Mouse (Mus musculus) MEL (cell line): Measurements from ENCODE around the gene Zfp646. TPM values are rescaled to one million over a fixed set of nuclear protein-coding genes. Genes with fewer than 3 reads are reported as not detected.
A peak's percentile ranks its signal among the peaks of the same experiment; 100 is the strongest.

ENCODE experiments used
- DNase-seq: peaks from one replicate; pipeline ENCODE4 v3.0.0; 2011; ENCODE audit warnings: low read depth, low spot score
- H3K27ac ChIP-seq: 2 replicates; pipeline ENCODE4 v1.5.1; 2012; ENCODE audit warnings: low read depth, mild to moderate bottlenecking, control low read depth, low read length, moderate library complexity; ENCODE audit not compliant: control insufficient read depth
- H3K27me3 ChIP-seq, 2 experiments: fragments of 150-350 bp in 1 of 2; sonication (generic) in 1 of 2; 2 replicates each; pipeline ENCODE4 v1.6.1; 2012; ENCODE audit warnings: low read length in 2 of 2, mild to moderate bottlenecking in 2 of 2, improper control_type of control experiment in 1 of 2, moderate library complexity in 1 of 2; ENCODE audit not compliant: insufficient read depth in 2 of 2, control insufficient read depth in 1 of 2
- H3K36me3 ChIP-seq, 2 experiments: 2 replicates each; pipeline ENCODE4 v1.6.1; 2012 to 2014; ENCODE audit warnings: low read length in 2 of 2, improper control_type of control experiment in 1 of 2, inconsistent platforms in 1 of 2, mild to moderate bottlenecking in 1 of 2; ENCODE audit not compliant: insufficient read depth in 2 of 2, control insufficient read depth in 1 of 2
- H3K4me1 ChIP-seq, 2 experiments: fragments of 150-350 bp in 1 of 2; sonication (generic) in 1 of 2; 2 replicates each; pipeline ENCODE4 v1.6.1; 2012; ENCODE audit warnings: low read length in 2 of 2, improper control_type of control experiment in 1 of 2, mild to moderate bottlenecking in 1 of 2; ENCODE audit not compliant: insufficient read depth in 2 of 2, control insufficient read depth in 1 of 2
- H3K4me3 ChIP-seq, 2 experiments: fragments of 150-350 bp in 1 of 2; sonication (generic) in 1 of 2; 2 replicates each; pipeline ENCODE4 v1.5.1; 2012; ENCODE audit warnings: low read depth in 2 of 2, low read length in 2 of 2, mild to moderate bottlenecking in 2 of 2, moderate library complexity in 2 of 2, control low read depth in 1 of 2, improper control_type of control experiment in 1 of 2; ENCODE audit not compliant: control insufficient read depth in 1 of 2, insufficient read depth in 1 of 2
- H3K79me2 ChIP-seq: 2 replicates; pipeline ENCODE4 v1.6.1; 2012; ENCODE audit warnings: mild to moderate bottlenecking, low read length, moderate library complexity; ENCODE audit not compliant: control insufficient read depth, poor library complexity, insufficient read depth
- H3K9ac ChIP-seq: 2 replicates; pipeline ENCODE4 v1.6.1; 2012; ENCODE audit warnings: low read depth, mild to moderate bottlenecking, control low read depth, low read length, moderate library complexity; ENCODE audit not compliant: control insufficient read depth, poor library complexity, severe bottlenecking
- H3K9me3 ChIP-seq: fragments of 150-350 bp; sonication (generic); replicated peaks from 2 replicates; pipeline ENCODE4 v1.6.1; 2012; ENCODE audit warnings: mild to moderate bottlenecking, low read length, improper control_type of control experiment, moderate library complexity; ENCODE audit not compliant: insufficient read depth
- BHLHE40 ChIP-seq: IDR thresholded peaks from 2 replicates; pipeline ENCODE4 v1.6.1; 2012; ENCODE audit warnings: low read depth, mild to moderate bottlenecking, inconsistent platforms, low read length, improper control_type of control experiment, borderline replicate concordance
- CHD1 ChIP-seq: IDR thresholded peaks from 2 replicates; pipeline ENCODE4 v1.6.1; 2012; ENCODE audit warnings: low read depth, mild to moderate bottlenecking, inconsistent platforms, low read length, improper control_type of control experiment
- CHD2 ChIP-seq: IDR thresholded peaks from 2 replicates; pipeline ENCODE4 v1.6.1; 2011; ENCODE audit warnings: low read length, improper control_type of control experiment
- CTCF ChIP-seq, 3 experiments: IDR thresholded peaks in 2 of 3; conservative IDR thresholded peaks in 1 of 3; 2 replicates each; pipeline ENCODE4 v1.5.1; 2011 to 2012; ENCODE audit warnings: low read length in 3 of 3, low read depth in 2 of 3, mild to moderate bottlenecking in 2 of 3, improper control_type of control experiment in 1 of 3, inconsistent platforms in 1 of 3, mixed read lengths in 1 of 3, moderate library complexity in 1 of 3; ENCODE audit not compliant: control insufficient read depth in 1 of 3, insufficient read depth in 1 of 3, poor library complexity in 1 of 3, severe bottlenecking in 1 of 3
- E2F4 ChIP-seq: IDR thresholded peaks from 2 replicates; pipeline ENCODE4 v1.6.1; 2011; ENCODE audit warnings: low read depth, low read length, improper control_type of control experiment, borderline replicate concordance
- EP300 ChIP-seq, 2 experiments: IDR thresholded peaks; 2 replicates each; pipeline ENCODE4 v1.6.1; 2011; ENCODE audit warnings: improper control_type of control experiment in 2 of 2, low read length in 2 of 2, low read depth in 1 of 2, mild to moderate bottlenecking in 1 of 2
- HCFC1 ChIP-seq: IDR thresholded peaks from 2 replicates; pipeline ENCODE4 v1.6.1; 2012; ENCODE audit warnings: low read depth, mild to moderate bottlenecking, inconsistent platforms, low read length, improper control_type of control experiment, moderate library complexity
- JUND ChIP-seq: IDR thresholded peaks from 2 replicates; pipeline ENCODE4 v1.6.1; 2011; ENCODE audit warnings: low read depth, mild to moderate bottlenecking, improper control_type of control experiment, low read length
- KAT2A ChIP-seq: conservative IDR thresholded peaks from 2 replicates; pipeline ENCODE4 v1.6.1; 2012; ENCODE audit warnings: low read depth, low read length, improper control_type of control experiment, inconsistent platforms
- MXI1 ChIP-seq: IDR thresholded peaks from 2 replicates; pipeline ENCODE4 v1.6.1; 2011; ENCODE audit warnings: mild to moderate bottlenecking, low read depth, low read length, improper control_type of control experiment
- MYC ChIP-seq: IDR thresholded peaks from 2 replicates; pipeline ENCODE4 v1.6.1; 2011; ENCODE audit warnings: low read depth, mild to moderate bottlenecking, low read length, improper control_type of control experiment, moderate library complexity
- POLR2A ChIP-seq, 2 experiments: IDR thresholded peaks; 2 replicates each; pipeline ENCODE4 v1.6.1; 2011 to 2012; ENCODE audit warnings: low read length in 2 of 2, mild to moderate bottlenecking in 2 of 2, control low read depth in 1 of 2, improper control_type of control experiment in 1 of 2, low read depth in 1 of 2, moderate library complexity in 1 of 2; ENCODE audit not compliant: control insufficient read depth in 1 of 2, insufficient read depth in 1 of 2, poor library complexity in 1 of 2
- POLR2AphosphoS5 ChIP-seq: IDR thresholded peaks from 2 replicates; pipeline ENCODE4 v1.6.1; 2012; ENCODE audit warnings: low read depth, borderline replicate concordance, mild to moderate bottlenecking, inconsistent platforms, low read length, moderate library complexity, mixed read lengths
- RAD21 ChIP-seq: IDR thresholded peaks from 2 replicates; pipeline ENCODE4 v1.6.1; 2011; ENCODE audit warnings: mild to moderate bottlenecking, low read depth, low read length, improper control_type of control experiment
- RCOR1 ChIP-seq: IDR thresholded peaks from 2 replicates; pipeline ENCODE4 v1.6.1; 2012; ENCODE audit warnings: low read depth, mild to moderate bottlenecking, inconsistent platforms, low read length, improper control_type of control experiment
- TBP ChIP-seq: IDR thresholded peaks from 2 replicates; pipeline ENCODE4 v1.8.0; 2011; ENCODE audit warnings: low read depth, low read length, improper control_type of control experiment
- TCF12 ChIP-seq: IDR thresholded peaks from 2 replicates; pipeline ENCODE4 v1.6.1; 2014; ENCODE audit warnings: low read depth, mild to moderate bottlenecking, inconsistent platforms, low read length, improper control_type of control experiment, moderate library complexity
- USF1 ChIP-seq: IDR thresholded peaks from 2 replicates; pipeline ENCODE4 v1.6.1; 2014; ENCODE audit warnings: low read depth, mild to moderate bottlenecking, inconsistent platforms, low read length, improper control_type of control experiment, moderate library complexity
- ZKSCAN1 ChIP-seq: IDR thresholded peaks from 2 replicates; pipeline ENCODE4 v1.6.1; 2012; ENCODE audit warnings: low read depth, mild to moderate bottlenecking, inconsistent platforms, low read length, improper control_type of control experiment, moderate library complexity
- polyA plus RNA-seq, 2 experiments: library from polyadenylated mRNA; stranded (reverse) in 1 of 2; unstranded in 1 of 2; fragments of >175 nt in 1 of 2; fragments of >200 nt in 1 of 2; gene quantifications; 2 replicates each; pipeline versions ENCODE4 v1.2.1 to v1.2.4; 2012; ENCODE audit warnings: low replicate concordance in 2 of 2, low read depth in 1 of 2; ENCODE audit not compliant: insufficient read length in 2 of 2, insufficient read depth in 1 of 2, missing spikeins in 1 of 2
- total RNA-seq: library from RNA; depleted of rRNA; stranded (reverse); fragments of 300-350 nt; gene quantifications from 2 replicates; pipeline ENCODE4 v1.2.3, GENCODE M21; 2012

Gene Zfp646
- total and polyA plus RNA-seq, 3 experiments = 35.8 to 38.2 TPM; not detected in 1

GRCm38 (mm10) chr7:127890798-127891197, 14.8 kb downstream of the Zfp646 start, which contains the start of gene Prss53:
Gene Prss53 (minus strand): TSS chr7:127890970.
- Histone ChIP-seq H3K27me3 (no peaks in the 10 kb centered on the region), H3K79me2 (no peaks in the 10 kb centered on the region), H3K9ac (no peak within 1 kb of the TSS), H3K4me1 (peaks cover 0 to 13% of the 10 kb centered on the region in 2 experiments; a peak in 3 of 4 replicates), H3K27ac (no peak within 1 kb of the TSS), H3K9me3 (no peaks in the 10 kb centered on the region), H3K4me3 (no peak within 1 kb of the TSS), H3K36me3 (peaks cover 6 to 7% of the 10 kb centered on the region in 2 experiments; a peak in 2 of 4 replicates)
- DNase-seq = no peak
- TF ChIP-seq BHLHE40 = no peak
- no peak for TF ChIP-seq KAT2A
- no peak for TF ChIP-seq HCFC1
- TF ChIP-seq CHD2 = no peak
- no peak for TF ChIP-seq USF1
- no peak for TF ChIP-seq EP300 (IDR thresholded peaks at IDR 0.05; ENCODE audit: low read depth in 1 of 2, low read length in 2 of 2)
- TF ChIP-seq CTCF (IDR thresholded peaks at IDR 0.05 in 2 of 3, conservative IDR thresholded peaks at IDR 0.05 in 1 of 3; ENCODE audit: control insufficient read depth in 1 of 3, insufficient read depth in 1 of 3, low read depth in 2 of 3, low read length in 3 of 3, poor library complexity in 1 of 3, severe bottlenecking in 1 of 3) = no peak

- no peak for TF ChIP-seq TCF12
- TF ChIP-seq MYC = no peak
- no peak for TF ChIP-seq JUND
- no peak for TF ChIP-seq CHD1
- no peak for TF ChIP-seq E2F4
- no peak for TF ChIP-seq MXI1
- TF ChIP-seq POLR2AphosphoS5 = no peak
- no peak for TF ChIP-seq RCOR1
- no peak for TF ChIP-seq POLR2A (IDR thresholded peaks at IDR 0.05; ENCODE audit: control insufficient read depth in 1 of 2, insufficient read depth in 1 of 2, low read depth in 1 of 2, low read length in 2 of 2, poor library complexity in 1 of 2)
- no peak for TF ChIP-seq TBP
- no peak for TF ChIP-seq HCFC1
- TF ChIP-seq USF1 = no peak
- TF ChIP-seq ZKSCAN1 = no peak
- no peak for TF ChIP-seq RAD21
- Histone ChIP-seq H3K27me3 (no peaks in the 10 kb centered on the region), H3K9ac (peak overlapping the region; percentile 76; the same call in 1 of the 2 replicates), H3K4me1 (peaks cover 18 to 31% of the 10 kb centered on the region in 2 experiments), H3K27ac (no peak overlapping the region), H3K4me3 (peak overlapping the region in 1 of 2 experiments; percentile 75; a peak in 1 of 4 replicates), H3K9me3 (no peaks in the 10 kb centered on the region), H3K79me2 (no peaks in the 10 kb centered on the region), H3K36me3 (peaks cover 0 to 15% of the 10 kb centered on the region in 2 experiments; a peak in 2 of 4 replicates)
- DNase-seq = no peak
These were observed 18.5 kb downstream of the Zfp646 start for GRCm38 (mm10) chr7:127894480-127894879.
